Mouse (Mus musculus) liver, adult 2 months (tissue): ENCODE data around the gene Olfr56. TPM values are rescaled to one million over a fixed set of nuclear protein-coding genes. Genes with fewer than 3 reads are reported as not detected.

ENCODE experiments used
- DNase-seq: peaks from one replicate; pipeline ENCODE4 v3.0.0-alpha.2; 2011; ENCODE audit warnings: low read depth, low spot score; ENCODE audit errors: extremely low read depth
- H3K27ac ChIP-seq: fragments of 200-500 bp; replicated peaks from 2 replicates; pipeline ENCODE4 v1.5.1; 2012; ENCODE audit warnings: low read depth, mild to moderate bottlenecking, control low read depth, inconsistent platforms, low read length; ENCODE audit not compliant: insufficient read depth
- H3K27me3 ChIP-seq: fragments of 200-500 bp; 2 replicates; pipeline ENCODE4 v1.6.1; 2012; ENCODE audit warnings: mild to moderate bottlenecking, moderate library complexity, low read length, inconsistent platforms; ENCODE audit not compliant: control insufficient read depth, insufficient read depth
- H3K36me3 ChIP-seq: fragments of 200-500 bp; 2 replicates; pipeline ENCODE4 v1.6.1; 2012; ENCODE audit warnings: low read length, inconsistent platforms; ENCODE audit not compliant: control insufficient read depth, insufficient read depth
- H3K4me1 ChIP-seq: fragments of 200-500 bp; 2 replicates; pipeline ENCODE4 v1.6.1; 2011; ENCODE audit warnings: low read length; ENCODE audit not compliant: control insufficient read depth, insufficient read depth
- H3K4me3 ChIP-seq: fragments of 200-500 bp; 2 replicates; pipeline ENCODE4 v1.5.1; 2011; ENCODE audit warnings: low read depth, mild to moderate bottlenecking, control low read depth, low read length, moderate library complexity; ENCODE audit not compliant: insufficient read depth
- H3K79me2 ChIP-seq: fragments of 200-500 bp; 2 replicates; pipeline ENCODE4 v1.6.1; 2012; ENCODE audit warnings: inconsistent platforms, mild to moderate bottlenecking, low read length, moderate library complexity; ENCODE audit not compliant: control insufficient read depth, insufficient read depth
- H3K9ac ChIP-seq: fragments of 200-500 bp; 2 replicates; pipeline ENCODE4 v1.6.1; 2012; ENCODE audit warnings: low read depth, mild to moderate bottlenecking, control low read depth, inconsistent platforms, low read length
- CTCF ChIP-seq: fragments of 200-500 bp; IDR thresholded peaks from 2 replicates; pipeline ENCODE4 v1.5.1; 2011; ENCODE audit warnings: low read depth, low read length, control low read depth
- POLR2A ChIP-seq: fragments of 200-500 bp; IDR thresholded peaks from 2 replicates; pipeline ENCODE4 v1.6.1; 2011; ENCODE audit warnings: low read length, control low read depth; ENCODE audit not compliant: insufficient read depth; ENCODE audit errors: extremely low read depth
- WGBS: fragments of 180-500 bp; shearing (Covaris S2); methylation state at CpG from one replicate; pipeline ENCODE4 v1.1.7; 2018; 5-methylcytosine and 5-hydroxymethylcytosine counted together
- polyA plus RNA-seq: library from polyadenylated mRNA; depleted of rRNA; stranded (reverse); fragments of >200 nt; gene quantifications from 2 replicates; pipeline ENCODE4 v1.2.3, GENCODE M21; 2012
- total RNA-seq: library from RNA; depleted of rRNA; stranded (reverse); fragments of >200 nt; gene quantifications from 2 replicates; pipeline ENCODE4 v1.2.3, GENCODE M21; 2014

Olfr56 gene
- total and polyA plus RNA-seq, 2 experiments, result 0.28 TPM; not detected in 1

DNA sequence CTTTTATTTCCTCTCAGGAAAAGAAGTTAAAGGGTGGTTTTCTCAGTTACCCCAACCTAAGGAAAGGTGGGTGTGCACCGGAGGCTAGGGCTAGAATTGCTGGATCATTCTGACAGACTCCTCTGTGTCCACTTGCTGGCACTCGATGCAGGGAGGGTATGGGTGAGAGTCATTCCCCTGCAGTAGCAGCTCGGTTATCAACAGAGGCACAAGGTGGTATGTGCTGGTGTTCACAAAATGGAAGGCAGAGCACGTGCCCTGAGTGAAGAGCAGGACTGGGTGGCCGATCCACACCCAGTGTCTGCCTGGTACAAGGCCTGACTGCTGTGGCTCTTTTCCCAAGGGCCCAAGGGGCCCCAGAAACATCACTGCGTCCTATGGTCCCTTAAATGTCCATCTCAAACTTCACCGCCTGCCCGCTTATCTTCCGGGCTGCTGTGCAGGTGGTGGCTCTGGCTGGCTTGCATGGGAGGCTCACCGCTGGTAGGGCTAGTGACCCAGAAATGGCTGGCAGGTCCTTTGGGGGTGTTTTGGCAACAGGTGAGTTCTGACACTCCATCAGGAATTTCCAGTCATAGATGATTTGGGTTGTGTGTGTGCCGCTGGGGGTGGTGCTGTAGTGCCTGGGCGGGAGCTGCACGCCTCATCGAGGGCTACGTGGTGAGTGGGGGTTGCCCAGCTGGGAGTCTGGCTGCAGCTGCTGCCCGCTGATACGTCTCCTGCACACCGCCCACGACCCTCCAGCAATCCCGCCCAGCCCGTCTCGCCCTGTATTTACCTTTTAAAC lies 109.3 kb downstream of the Olfr56 start:
- Histone ChIP-seq H3K9ac (peak overlapping the region; percentile 47), H3K36me3 (no peaks in the 10 kb centered on the region), H3K4me1 (peaks cover 42% of the 10 kb centered on the region), H3K27me3 (no peaks in the 10 kb centered on the region), H3K27ac (peak overlapping the region; percentile 84), H3K4me3 (peak overlapping the region; percentile 65), H3K79me2 (no peaks in the 10 kb centered on the region; the same call in 1 of the 2 replicates)
- DNase-seq, result peak; percentile 66
- TF ChIP-seq POLR2A, result no peak
- no peak for TF ChIP-seq CTCF
- WGBS, result 13% methylated on average over 22 of the region's 22 CpGs

- Histone ChIP-seq H3K27ac (peak overlapping the region; percentile 34; the same call in 1 of the 2 replicates), H3K9ac (no peak overlapping the region), H3K4me3 (no peak overlapping the region), H3K4me1 (peaks cover 34% of the 10 kb centered on the region), H3K27me3 (no peaks in the 10 kb centered on the region), H3K79me2 (no peaks in the 10 kb centered on the region; the same call in 1 of the 2 replicates), H3K36me3 (no peaks in the 10 kb centered on the region)
- TF ChIP-seq POLR2A (no peak), CTCF (no peak)
- peak; percentile 89 for DNase-seq
- 37% methylated on average over 5 of the region's 5 CpGs for WGBS
Measured at GRCm38 (mm10) chr11:49088990-49089652, 110.4 kb downstream of the Olfr56 start.

DNA sequence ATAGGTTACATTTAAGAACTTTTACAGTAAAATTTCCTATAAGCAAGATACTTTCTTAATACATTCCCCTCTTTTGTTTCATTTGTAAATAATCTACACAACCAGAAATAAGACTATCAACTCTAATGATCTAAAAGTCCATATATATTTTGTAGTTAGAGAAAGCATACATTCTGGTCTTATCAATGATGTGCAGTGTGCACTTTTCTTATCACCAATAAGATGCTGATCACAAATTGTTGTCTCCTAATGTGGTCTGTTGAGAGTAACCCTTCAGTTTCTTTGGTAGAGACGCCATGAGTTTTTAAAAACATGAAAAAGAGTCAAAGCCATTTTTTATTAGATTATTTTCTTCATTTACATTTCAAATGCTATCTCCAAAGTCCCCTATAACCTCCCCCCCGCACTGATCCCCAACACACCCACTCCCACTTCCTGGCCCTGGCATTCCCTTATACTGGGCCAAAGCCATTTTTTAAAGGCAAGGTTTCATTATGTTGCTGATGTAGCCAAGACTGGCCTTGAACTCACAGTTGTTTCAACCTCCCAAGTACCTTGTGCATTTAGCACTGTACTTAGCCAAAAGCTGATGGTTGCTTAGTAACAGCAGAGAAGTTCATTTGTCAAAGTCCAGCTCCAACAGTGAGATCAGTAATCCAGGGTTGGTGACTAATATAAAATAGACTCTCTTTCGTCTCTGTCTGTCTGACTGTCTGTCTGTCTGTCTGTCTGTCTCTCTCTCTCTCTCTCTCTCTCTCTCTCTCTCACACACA lies 111.2 kb downstream of the Olfr56 start:
- Histone ChIP-seq H3K9ac (no peak overlapping the region), H3K27me3 (no peaks in the 10 kb centered on the region), H3K36me3 (no peaks in the 10 kb centered on the region), H3K27ac (peak overlapping the region; percentile 56), H3K79me2 (no peaks in the 10 kb centered on the region; the same call in 1 of the 2 replicates), H3K4me3 (no peak overlapping the region), H3K4me1 (peaks cover 27% of the 10 kb centered on the region)
- WGBS, result 44% methylated on average over 3 of the region's 3 CpGs
- TF ChIP-seq POLR2A (no peak), CTCF (no peak)
- peak; percentile 97 for DNase-seq

- Histone ChIP-seq H3K4me3 (no peak overlapping the region), H3K36me3 (peaks cover 3% of the 10 kb centered on the region; the same call in 1 of the 2 replicates), H3K27me3 (no peaks in the 10 kb centered on the region), H3K27ac (peak overlapping the region; percentile 63), H3K79me2 (no peaks in the 10 kb centered on the region; the same call in 1 of the 2 replicates), H3K4me1 (peaks cover 23% of the 10 kb centered on the region), H3K9ac (no peak overlapping the region)
- WGBS, result 46% methylated on average over 5 of the region's 5 CpGs
- peak; percentile 34 for DNase-seq
- TF ChIP-seq POLR2A, result no peak
- no peak for TF ChIP-seq CTCF
Measured at GRCm38 (mm10) chr11:49090551-49090950, 111.9 kb downstream of the Olfr56 start.

DNA sequence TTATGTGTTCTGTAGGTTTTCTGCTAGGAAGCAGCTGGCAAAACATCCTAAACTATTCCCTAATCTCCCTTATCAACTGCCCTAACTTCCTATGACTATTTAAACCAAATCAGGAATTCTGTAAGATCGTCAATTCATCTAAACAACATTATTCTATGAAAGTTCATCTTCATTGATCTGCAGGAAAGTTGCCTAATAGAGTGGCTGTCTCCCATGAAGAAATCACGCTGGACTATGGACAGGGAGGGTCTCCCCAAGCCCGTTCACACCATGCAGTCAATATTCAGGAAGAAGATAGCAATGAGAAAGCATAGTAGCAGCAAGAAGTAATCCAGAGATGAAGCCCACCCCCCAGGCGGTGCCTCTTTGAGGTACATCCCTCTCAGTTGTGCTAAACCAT lies 112.5 kb downstream of the Olfr56 start:
- Histone ChIP-seq H3K27me3 (no peaks in the 10 kb centered on the region), H3K27ac (peak overlapping the region; percentile 88), H3K79me2 (no peaks in the 10 kb centered on the region; the same call in 1 of the 2 replicates), H3K4me1 (peaks cover 21% of the 10 kb centered on the region), H3K36me3 (peaks cover 3% of the 10 kb centered on the region; the same call in 1 of the 2 replicates), H3K9ac (no peak overlapping the region), H3K4me3 (no peak overlapping the region)
- 12% methylated on average over 4 of the region's 4 CpGs for WGBS
- peak; percentile 84 for DNase-seq
- TF ChIP-seq POLR2A, result no peak
- TF ChIP-seq CTCF, result no peak
